Mouse (Mus musculus): ENCODE measurements at regions not wholly inside any gene's neighbourhood (a gene's known extent, or its start where the extent isn't known, plus 50 kb on each side); places are given as distances from the start of the nearest gene placed in this dataset.

DNA sequence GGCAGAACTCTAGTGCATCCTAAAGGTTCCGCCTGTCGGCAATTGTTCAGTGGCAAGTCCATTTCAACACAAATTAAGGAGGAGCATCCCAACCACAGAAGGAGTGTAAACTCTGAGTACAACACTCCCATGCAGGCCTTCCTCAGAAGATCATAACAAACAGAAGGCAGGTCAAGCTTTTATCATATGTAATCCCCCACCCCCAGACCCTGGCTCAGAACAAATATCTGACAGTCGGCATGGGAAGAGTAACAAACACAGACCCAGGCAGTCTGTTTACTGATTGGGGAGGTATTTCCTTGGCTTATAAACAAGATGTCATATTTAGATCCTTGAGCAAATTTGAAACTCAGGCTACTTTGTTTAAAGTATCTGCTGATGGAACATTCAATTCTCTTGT lies 174.9 kb upstream of the Rnaseh2b start:
- no peak for DNase-seq (ENCODE audit: low read depth, low spot score)
- in situ Hi-C loops (cut with MboI; ENCODE audit: low pct_unique_long_range_greater_than_20kb), result no loop called here
- TF ChIP-seq CTCF (IDR thresholded peaks at IDR 0.05), result no peak
- no peaks in the 10 kb centered on the region for H3K27me3 ChIP-seq
- no peak for ATAC-seq
- ChIA-PET POLR2A (no interaction called here), CTCF (no interaction called here)

- no peak for ATAC-seq
- in situ Hi-C loops (cut with MboI; ENCODE audit: low pct_unique_long_range_greater_than_20kb), result no loop called here
- TF ChIP-seq CTCF (IDR thresholded peaks at IDR 0.05), result no peak
- ChIA-PET POLR2A (no interaction called here), CTCF (no interaction called here)
- peak; percentile 10 for DNase-seq (ENCODE audit: low read depth, low spot score)
- no peaks in the 10 kb centered on the region for H3K27me3 ChIP-seq
These were observed 173.8 kb upstream of the Rnaseh2b start for GRCm38 (mm10) chr14:62118542-62118953.

- ATAC-seq (no peak), DNase-seq (ENCODE audit: low read depth, low spot score) (no peak)
- no peak for TF ChIP-seq CTCF (IDR thresholded peaks at IDR 0.05)
- POLR2A ChIA-PET, result no interaction called here
- H3K27me3 ChIP-seq, result no peaks in the 10 kb centered on the region
- CTCF ChIA-PET, result interaction anchor here (0.7 kb wide), 1 partner anchor 9 kb away, joined by 3 read pairs; no protein-coding TSS in a partner anchor
- in situ Hi-C loops (cut with MboI; ENCODE audit: low pct_unique_long_range_greater_than_20kb), result no loop called here
These were observed 163.5 kb upstream of the Rnaseh2b start for GRCm38 (mm10) chr14:62128918-62129317.

DNA sequence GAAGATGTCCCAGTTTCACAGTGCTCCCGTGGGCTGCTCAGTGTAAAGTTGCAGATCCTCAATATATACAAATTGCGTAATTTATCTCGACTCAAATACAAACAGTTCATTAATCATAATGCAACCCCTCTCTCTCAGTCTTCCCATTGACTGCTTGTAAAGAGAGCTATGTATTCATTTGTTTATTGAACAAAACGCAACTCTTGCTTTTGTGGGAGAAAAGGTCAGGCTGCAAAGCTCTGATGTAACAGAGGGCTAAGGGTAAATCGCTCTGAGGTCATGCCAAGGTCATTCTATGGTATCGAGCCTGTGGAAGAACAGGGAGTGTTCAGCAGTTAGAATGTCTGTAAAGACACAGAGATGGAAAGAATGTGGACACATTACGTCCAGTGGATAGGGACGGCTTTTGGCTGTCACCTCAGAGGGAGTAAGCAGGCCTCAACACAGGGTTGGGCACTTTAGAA lies 160.0 kb upstream of the Rnaseh2b start:
- ChIA-PET CTCF (no interaction called here), POLR2A (no interaction called here)
- in situ Hi-C loops (cut with MboI; ENCODE audit: low pct_unique_long_range_greater_than_20kb), result no loop called here
- H3K27me3 ChIP-seq, result no peaks in the 10 kb centered on the region
- DNase-seq (ENCODE audit: low read depth, low spot score) (no peak), ATAC-seq (no peak)
- TF ChIP-seq CTCF (IDR thresholded peaks at IDR 0.05), result no peak

DNA sequence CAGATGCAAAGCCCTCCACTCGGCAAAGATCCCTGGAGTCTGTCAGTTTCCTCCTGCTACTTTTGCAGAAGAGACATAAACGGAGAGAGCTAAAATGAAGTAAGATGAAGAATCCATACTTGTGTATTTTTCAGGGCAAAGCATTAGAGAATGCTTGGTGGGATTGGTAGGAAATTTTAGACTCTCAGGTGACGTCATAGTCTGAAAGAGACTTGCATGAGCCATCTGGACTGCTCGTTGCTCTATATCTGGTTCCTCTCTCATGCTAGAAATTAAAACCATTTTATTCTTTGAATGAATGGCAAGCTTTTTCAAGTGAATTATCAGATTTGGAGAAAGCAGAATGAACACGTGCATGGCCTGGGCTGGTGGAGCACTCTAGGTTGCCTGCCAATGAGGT lies 154.4 kb upstream of the Rnaseh2b start:
- ChIA-PET POLR2A (no interaction called here), CTCF (interaction anchor here (0.6 kb wide), 1 partner anchor 9 kb away, joined by 3 read pairs; no protein-coding TSS in a partner anchor)
- no peak for TF ChIP-seq CTCF (IDR thresholded peaks at IDR 0.05)

GRCm38 (mm10) chr14:62144385-62145030 lies 147.9 kb upstream of the Rnaseh2b start:
- H3K27me3 ChIP-seq, result peaks cover 8% of the 10 kb centered on the region
- POLR2A ChIA-PET, result no interaction called here
- in situ Hi-C loops (cut with MboI; ENCODE audit: low pct_unique_long_range_greater_than_20kb), result no loop called here
- ATAC-seq (no peak), DNase-seq (ENCODE audit: low read depth, low spot score) (no peak)
- CTCF ChIA-PET, result no interaction called here
- TF ChIP-seq CTCF (IDR thresholded peaks at IDR 0.05), result no peak

More for the DNA sequence above, 154.4 kb upstream of the Rnaseh2b start:
- H3K27me3 ChIP-seq, result peaks cover 14% of the 10 kb centered on the region
- in situ Hi-C loops (cut with MboI; ENCODE audit: low pct_unique_long_range_greater_than_20kb), result no loop called here
- DNase-seq (ENCODE audit: low read depth, low spot score) (no peak), ATAC-seq (no peak)

GRCm38 (mm10) chr14:62157038-62157716 lies 135.2 kb upstream of the Rnaseh2b start:
- in situ Hi-C loops (cut with MboI; ENCODE audit: low pct_unique_long_range_greater_than_20kb), result no loop called here
- no peak for TF ChIP-seq CTCF (IDR thresholded peaks at IDR 0.05)
- DNase-seq (ENCODE audit: low read depth, low spot score) (no peak), ATAC-seq (no peak)
- CTCF ChIA-PET, result no interaction called here
- H3K27me3 ChIP-seq, result no peaks in the 10 kb centered on the region
- POLR2A ChIA-PET, result no interaction called here

GRCm38 (mm10) chr14:62159690-62160089 lies 132.7 kb upstream of the Rnaseh2b start:
- ChIA-PET CTCF (interaction anchor here (0.9 kb wide), 1 partner anchor 68 kb away, joined by 3 read pairs; no protein-coding TSS in a partner anchor), POLR2A (no interaction called here)
- no peak for ATAC-seq
- TF ChIP-seq CTCF (IDR thresholded peaks at IDR 0.05), result no peak
- no peaks in the 10 kb centered on the region for H3K27me3 ChIP-seq
- DNase-seq (ENCODE audit: low read depth, low spot score), result no peak
- in situ Hi-C loops (cut with MboI; ENCODE audit: low pct_unique_long_range_greater_than_20kb), result no loop called here

- in situ Hi-C loops (cut with MboI; ENCODE audit: low pct_unique_long_range_greater_than_20kb), result no loop called here
- no peak for DNase-seq (ENCODE audit: low read depth, low spot score)
- ChIA-PET CTCF (interaction anchor here (0.8 to 1.5 kb wide), 2 partner anchors 11 kb away, joined by 3 to 5 read pairs; no protein-coding TSS in a partner anchor), POLR2A (no interaction called here)
- no peaks in the 10 kb centered on the region for H3K27me3 ChIP-seq
- TF ChIP-seq CTCF (IDR thresholded peaks at IDR 0.05), result no peak
- ATAC-seq, result no peak
These were observed 129.1 kb upstream of the Rnaseh2b start for GRCm38 (mm10) chr14:62163120-62163796.

DNA sequence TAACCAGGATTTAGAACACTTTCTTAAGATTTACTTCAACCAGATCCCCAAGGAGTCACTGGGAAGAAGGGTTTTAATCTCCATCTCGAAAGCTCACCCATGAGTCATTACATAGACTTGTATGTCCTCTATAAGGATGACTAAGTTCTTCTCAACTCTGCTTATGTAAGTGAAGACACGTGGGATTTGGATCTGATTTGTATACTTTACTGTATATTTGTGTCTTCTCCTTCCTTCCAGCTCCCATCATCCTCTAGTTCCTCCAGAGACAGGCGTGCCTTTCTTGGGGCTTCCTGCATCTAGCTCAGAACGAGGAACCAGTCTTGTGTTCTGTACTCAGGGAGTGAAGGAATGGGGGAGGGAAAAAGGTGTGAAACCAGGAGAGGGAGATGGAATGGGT lies 127.5 kb upstream of the Rnaseh2b start:
- CTCF ChIA-PET, result no interaction called here

DNA sequence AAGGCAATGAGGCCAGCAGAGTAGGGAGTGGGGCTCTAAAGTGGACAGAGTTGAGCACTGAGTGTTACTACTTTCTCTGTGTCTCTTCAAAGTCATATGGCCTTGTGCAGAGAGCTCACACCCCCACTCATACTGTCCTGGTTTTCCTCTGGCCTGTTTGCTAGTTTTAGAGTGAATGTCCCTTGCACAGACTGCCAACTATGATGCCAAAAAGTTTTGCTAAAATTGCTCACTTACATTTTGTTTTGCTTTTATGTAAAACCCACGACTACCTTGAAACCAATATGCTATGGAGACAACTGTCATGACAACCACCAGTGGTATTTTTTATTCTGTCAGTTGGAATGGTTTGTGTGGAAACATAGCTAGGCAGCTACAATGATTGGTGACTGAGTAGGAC lies 126.4 kb upstream of the Rnaseh2b start:
- CTCF ChIA-PET, result no interaction called here
- no peaks in the 10 kb centered on the region for H3K27me3 ChIP-seq
- no peak for ATAC-seq
- DNase-seq (ENCODE audit: low read depth, low spot score), result no peak
- in situ Hi-C loops (cut with MboI; ENCODE audit: low pct_unique_long_range_greater_than_20kb), result no loop called here
- POLR2A ChIA-PET, result interaction anchor here (0.5 kb wide), 1 partner anchor 169 kb away, joined by 4 read pairs; no protein-coding TSS in a partner anchor
- no peak for TF ChIP-seq CTCF (IDR thresholded peaks at IDR 0.05)

More for the DNA sequence above, 127.5 kb upstream of the Rnaseh2b start:
- POLR2A ChIA-PET, result interaction anchor here (0.9 kb wide), 1 partner anchor 74 kb away, joined by 3 read pairs; no protein-coding TSS in a partner anchor
- ATAC-seq (no peak), DNase-seq (ENCODE audit: low read depth, low spot score) (no peak)
- H3K27me3 ChIP-seq, result no peaks in the 10 kb centered on the region
- in situ Hi-C loops (cut with MboI; ENCODE audit: low pct_unique_long_range_greater_than_20kb), result no loop called here
- no peak for TF ChIP-seq CTCF (IDR thresholded peaks at IDR 0.05)

All from Patski (cell line).